Mouse (Mus musculus) lung, postnatal 0 days (tissue): ENCODE measurements at regions not wholly inside any gene's neighbourhood (a gene's known extent, or its start where the extent isn't known, plus 50 kb on each side); places are given as distances from the start of the nearest gene placed in this dataset.

Source experiments
- ATAC-seq: fragments of 200-750 bp; cut with Nextera tagmentation; 2 replicates; pipeline ENCODE4 v1.8.0; 2017; ENCODE audit warnings: moderate library complexity
- DNase-seq: peaks from one replicate; pipeline ENCODE4 v3.0.0-alpha.2; 2016; ENCODE audit warnings: low spot score
- H3K27ac ChIP-seq: fragments of 300-500 bp; sonication (generic); 2 replicates; pipeline ENCODE4 v1.5.1; 2014; ENCODE audit warnings: antibody characterized with exemption, mild to moderate bottlenecking, low read length, mixed read lengths
- H3K27me3 ChIP-seq: fragments of 300-500 bp; sonication (generic); replicated peaks from 2 replicates; pipeline ENCODE4 v1.6.1; 2014; ENCODE audit warnings: low read length, mixed read lengths; ENCODE audit not compliant: insufficient read depth
- H3K36me3 ChIP-seq: fragments of 300-500 bp; sonication (generic); 2 replicates; pipeline ENCODE4 v1.6.1; 2014; ENCODE audit warnings: low read length, mixed read lengths; ENCODE audit not compliant: insufficient read depth
- H3K4me1 ChIP-seq: fragments of 300-500 bp; sonication (generic); 2 replicates; pipeline ENCODE4 v1.6.1; 2014; ENCODE audit warnings: antibody characterized with exemption, low read depth, low read length, mixed read lengths; ENCODE audit not compliant: insufficient read depth
- H3K4me2 ChIP-seq: fragments of 300-500 bp; sonication (generic); replicated peaks from 2 replicates; pipeline ENCODE4 v1.6.1; 2014; ENCODE audit warnings: low read depth, mild to moderate bottlenecking, low read length, moderate library complexity, mixed read lengths
- H3K4me3 ChIP-seq: fragments of 300-500 bp; sonication (generic); 2 replicates; pipeline ENCODE4 v1.5.1; 2014; ENCODE audit warnings: low read depth, low read length
- H3K9ac ChIP-seq: fragments of 300-500 bp; sonication (generic); replicated peaks from 2 replicates; pipeline ENCODE4 v1.6.1; 2014; ENCODE audit warnings: low read depth, mild to moderate bottlenecking
- H3K9me3 ChIP-seq: fragments of 300-500 bp; sonication (generic); 2 replicates; pipeline ENCODE4 v1.6.1; 2016; ENCODE audit warnings: low read length, mixed read lengths
- CTCF ChIP-seq: IDR thresholded peaks from 2 replicates; pipeline ENCODE4 v1.5.1; 2016; ENCODE audit warnings: antibody characterized with exemption, mild to moderate bottlenecking
- EP300 ChIP-seq: IDR thresholded peaks from 2 replicates; pipeline ENCODE4 v1.6.1; 2016; ENCODE audit warnings: antibody characterized with exemption, mild to moderate bottlenecking, control low read depth
- WGBS: fragments of 180-500 bp; shearing (Covaris S2); extraction: QIAGEN DNeasy Blood & Tissue Kit; methylation state at CpG from one replicate; pipeline ENCODE4 v1.1.7; 2014; 5-methylcytosine and 5-hydroxymethylcytosine counted together

DNA sequence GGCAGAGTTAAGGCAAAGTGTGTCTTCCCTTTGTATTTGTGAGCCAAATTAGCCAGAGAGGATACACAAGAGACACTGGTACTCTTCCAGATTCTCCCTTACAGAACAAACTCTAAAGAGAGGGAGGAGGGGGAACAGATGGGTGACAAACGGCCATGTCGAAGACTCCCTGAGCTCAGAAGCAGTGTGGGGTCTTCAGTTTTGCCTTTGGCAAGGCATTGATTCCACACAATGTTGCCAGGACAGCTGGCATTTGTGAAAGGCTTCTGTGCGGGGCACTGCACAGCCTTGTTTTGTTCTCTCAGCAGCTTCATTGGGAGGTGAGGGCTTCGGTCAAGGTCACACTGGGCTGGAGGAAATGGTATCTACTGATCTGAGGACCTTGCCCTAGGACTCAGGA, 253.9 kb downstream of the Sipa1l2 start:
- Histone ChIP-seq H3K4me3 (no peak overlapping the region), H3K27ac (no peak overlapping the region), H3K9ac (no peak overlapping the region), H3K9me3 (no peaks in the 10 kb centered on the region), H3K27me3 (no peaks in the 10 kb centered on the region), H3K36me3 (no peaks in the 10 kb centered on the region), H3K4me1 (peaks cover 6% of the 10 kb centered on the region), H3K4me2 (no peak overlapping the region)
- ATAC-seq = no peak
- DNase-seq = no peak
- WGBS = 81% methylated on average over 4 of the region's 4 CpGs
- TF ChIP-seq CTCF = no peak
- no peak for TF ChIP-seq EP300

DNA sequence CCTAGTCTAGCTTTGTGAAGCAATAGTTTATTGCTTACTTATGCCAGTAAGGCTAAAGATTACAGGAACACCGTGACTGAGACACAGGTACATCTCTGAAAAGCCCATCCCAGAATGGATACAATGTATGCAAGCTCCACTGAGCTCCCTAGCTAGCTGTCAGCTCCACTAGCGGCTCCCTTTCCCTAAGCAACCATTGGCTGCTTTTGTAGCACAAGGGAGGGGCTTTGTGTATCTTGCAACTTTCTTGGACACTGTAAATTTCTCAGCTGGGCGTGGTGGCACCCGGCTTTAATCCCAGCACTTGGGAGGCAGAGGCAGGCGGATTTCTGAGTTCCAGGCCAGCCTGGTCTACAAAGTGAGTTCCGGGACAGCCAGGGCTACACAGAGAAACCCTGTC, 254.6 kb downstream of the Sipa1l2 start:
- ATAC-seq (no peak), DNase-seq (no peak)
- Histone ChIP-seq H3K9ac (no peak overlapping the region), H3K4me3 (no peak overlapping the region), H3K27me3 (no peaks in the 10 kb centered on the region), H3K9me3 (no peaks in the 10 kb centered on the region), H3K4me1 (peaks cover 6% of the 10 kb centered on the region), H3K27ac (no peak overlapping the region), H3K36me3 (no peaks in the 10 kb centered on the region), H3K4me2 (no peak overlapping the region)
- TF ChIP-seq CTCF (no peak), EP300 (no peak)
- WGBS = 76% methylated on average over 6 of the region's 6 CpGs

DNA sequence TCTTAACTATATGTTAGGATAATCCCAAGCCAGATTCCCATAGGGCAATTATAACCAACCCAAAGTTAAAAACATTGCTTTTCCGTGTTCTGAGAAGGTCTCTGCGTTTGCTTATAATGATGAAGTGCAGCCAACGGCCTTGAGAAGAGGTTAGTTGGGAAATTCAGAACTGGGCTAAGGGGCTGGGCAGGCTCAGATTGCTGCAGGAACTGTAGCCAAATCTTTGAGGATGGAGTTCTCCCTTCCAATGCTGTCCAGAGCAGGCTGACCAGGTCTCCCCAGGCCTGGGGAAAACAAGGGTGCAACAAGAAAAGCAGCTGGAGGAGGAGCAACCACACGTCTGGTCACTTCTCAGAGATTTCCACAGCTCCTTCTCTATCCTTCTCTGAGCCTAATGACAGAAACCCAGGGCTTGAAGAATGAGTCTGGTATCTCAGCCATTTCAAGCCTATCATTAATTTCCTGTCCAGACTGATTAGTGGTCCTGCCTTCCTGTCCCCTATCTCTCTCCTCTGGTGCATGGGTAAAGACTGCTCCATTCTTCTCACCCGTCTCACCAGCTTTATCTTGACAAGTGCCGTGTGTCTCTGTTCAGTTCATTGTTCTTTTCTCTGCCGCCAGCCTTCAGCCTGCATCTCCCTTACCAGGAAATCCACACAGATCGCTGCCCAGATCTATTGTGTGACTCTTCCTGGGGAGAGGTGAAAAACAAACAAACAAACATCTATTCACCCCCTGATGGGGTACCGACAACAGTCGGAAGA, 255.2 kb downstream of the Sipa1l2 start:
- Histone ChIP-seq H3K27ac (no peak overlapping the region), H3K27me3 (no peaks in the 10 kb centered on the region), H3K4me2 (no peak overlapping the region), H3K9ac (no peak overlapping the region), H3K9me3 (no peaks in the 10 kb centered on the region), H3K36me3 (no peaks in the 10 kb centered on the region), H3K4me1 (peaks cover 6% of the 10 kb centered on the region), H3K4me3 (no peak overlapping the region)
- ATAC-seq (peak; percentile 57), DNase-seq (no peak)
- 43% methylated on average over 10 of the region's 10 CpGs for WGBS
- TF ChIP-seq CTCF (no peak), EP300 (peak; percentile 36; the same call in 1 of the 2 replicates)

DNA sequence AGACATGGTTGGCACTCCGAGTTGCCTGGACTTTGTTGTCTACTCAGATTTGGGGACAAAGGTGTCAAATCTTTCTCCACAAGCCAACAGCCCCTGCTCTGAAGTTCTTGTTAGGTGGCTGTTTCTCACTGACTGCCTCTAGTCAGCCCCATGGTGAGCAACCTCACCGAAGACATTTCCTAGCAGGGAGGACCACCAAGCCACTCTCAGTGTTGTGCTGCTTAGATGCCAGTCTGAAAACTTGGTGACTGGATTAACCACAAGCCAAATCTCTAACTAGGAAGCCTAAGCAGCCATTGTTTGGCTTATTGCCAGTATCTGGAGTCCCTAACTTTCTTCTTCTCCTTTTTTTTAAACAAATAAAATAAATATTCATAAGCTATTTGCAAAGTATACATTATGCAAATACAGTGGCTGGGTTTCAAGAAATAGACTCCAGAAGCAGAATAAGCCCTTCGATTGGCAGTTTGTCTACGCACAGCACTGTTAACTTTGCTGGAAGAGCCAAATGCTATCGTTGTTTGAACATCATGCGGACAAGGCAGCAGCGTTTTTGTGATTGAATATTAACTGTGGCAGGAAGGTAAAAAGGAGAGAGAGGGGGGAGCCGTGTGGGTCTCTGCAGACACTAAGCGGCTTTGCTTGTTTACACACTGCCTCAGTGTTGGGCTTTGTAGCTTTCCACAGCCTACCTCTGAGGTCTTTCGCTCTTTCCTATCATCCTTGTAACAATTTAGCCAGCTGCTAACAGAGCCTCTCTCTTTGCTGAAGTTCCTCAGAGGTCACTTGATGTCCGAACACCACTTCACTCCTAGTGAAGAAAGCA, 257.4 kb downstream of the Disc1 start:
- no peak for TF ChIP-seq CTCF
- TF ChIP-seq EP300 = no peak
- H3K4me1 ChIP-seq = peaks cover 6% of the 10 kb centered on the region
- no peak overlapping the region for H3K27ac ChIP-seq
- WGBS = 29% methylated on average over 11 of the region's 11 CpGs
- H3K4me2 ChIP-seq = no peak overlapping the region
- DNase-seq = no peak
- H3K9me3 ChIP-seq = no peaks in the 10 kb centered on the region
- no peaks in the 10 kb centered on the region for H3K27me3 ChIP-seq
- no peak overlapping the region for H3K4me3 ChIP-seq
- no peak overlapping the region for H3K9ac ChIP-seq
- no peaks in the 10 kb centered on the region for H3K36me3 ChIP-seq
- ATAC-seq = no peak
